Mouse (Mus musculus): ENCODE measurements around the gene Itih4. TPM values are rescaled to one million over a fixed set of nuclear protein-coding genes. Genes with fewer than 3 reads are reported as not detected.

Itih4 gene
- polyA plus RNA-seq, 1 experiment from 2014 or later: 27.0 TPM

DNA sequence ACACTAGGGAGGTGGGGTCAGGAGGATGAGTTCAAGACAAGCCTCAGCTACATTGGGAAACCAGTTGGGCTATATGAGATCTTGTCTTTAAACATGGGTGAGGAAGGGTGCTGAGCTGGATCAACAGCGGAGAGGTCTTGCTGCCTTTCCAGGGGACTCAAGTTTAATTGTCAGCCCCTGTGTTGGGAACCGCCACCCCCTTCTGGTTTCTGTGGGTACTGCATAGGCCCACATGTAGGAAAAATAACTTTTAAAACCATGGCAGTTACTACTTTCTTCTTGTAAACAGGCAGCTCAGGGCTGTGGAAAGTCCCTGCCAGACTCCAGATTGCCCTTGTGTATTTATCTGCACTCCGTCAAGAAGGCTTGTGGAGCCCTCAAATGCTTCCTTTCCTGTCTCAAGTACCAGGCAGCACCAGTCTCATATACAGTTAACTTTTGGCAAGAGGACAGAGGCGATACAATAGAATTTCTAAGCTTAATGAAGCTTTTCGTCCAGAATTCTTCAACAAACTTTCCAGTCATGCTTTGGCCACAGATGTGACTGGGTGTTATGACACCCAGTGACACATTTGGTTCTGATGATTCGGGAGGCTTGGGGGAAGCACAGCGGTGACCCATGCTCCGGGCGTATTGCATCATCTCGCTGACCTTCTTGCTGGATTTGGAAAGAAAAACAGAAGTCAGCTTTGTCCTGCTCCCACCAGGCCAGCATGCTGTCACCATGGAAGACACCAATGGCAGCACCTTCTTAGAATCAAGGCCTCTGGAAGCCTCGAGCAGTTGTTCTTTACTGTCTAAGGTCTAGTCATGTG, 57.8 kb downstream of the Itih4 start:
- no peaks in the 10 kb centered on the region for H3K9me3 ChIP-seq (replicated peaks)
- no peaks in the 10 kb centered on the region for H3K27me3 ChIP-seq
- ATAC-seq (ENCODE audit: low read depth) (peak; percentile 41), DNase-seq (peak; percentile 33)
- no peak overlapping the region for H3K4me2 ChIP-seq
- H3K9ac ChIP-seq: no peak overlapping the region
- H3K36me3 ChIP-seq: no peaks in the 10 kb centered on the region
- no peak overlapping the region for H3K4me3 ChIP-seq (replicated peaks)
- WGBS (ENCODE audit: insufficient replicate concordance): 56% methylated on average over 11 of the region's 11 CpGs
- H3K4me1 ChIP-seq (replicated peaks): no peaks in the 10 kb centered on the region
- H3K27ac ChIP-seq: peak overlapping the region; percentile 77

DNA sequence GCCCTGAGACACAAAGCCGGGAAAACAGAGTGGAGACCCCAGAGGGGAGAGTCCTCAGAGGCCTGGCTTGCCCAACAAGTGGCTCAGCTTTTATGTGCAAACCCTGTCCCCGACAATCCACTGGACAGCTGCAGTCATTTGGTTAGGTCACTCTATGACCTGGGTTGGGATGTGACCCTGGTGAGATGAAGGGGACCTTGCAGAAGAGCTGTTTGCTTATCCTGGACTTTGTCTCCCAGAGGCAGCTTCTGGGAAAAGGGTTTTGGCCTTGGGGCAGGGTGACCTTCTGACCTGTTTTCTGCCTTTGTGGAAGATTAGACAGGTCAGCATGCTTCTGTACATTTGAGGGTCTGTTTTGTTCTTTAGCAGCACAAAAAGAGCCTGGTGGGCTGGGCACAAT, 58.5 kb downstream of the Itih4 start:
- Histone ChIP-seq H3K4me2 (no peak overlapping the region), H3K27me3 (no peaks in the 10 kb centered on the region), H3K36me3 (no peaks in the 10 kb centered on the region), H3K27ac (peak overlapping the region; percentile 77), H3K9ac (no peak overlapping the region), H3K4me3 (replicated peaks) (no peak overlapping the region), H3K9me3 (replicated peaks) (no peaks in the 10 kb centered on the region), H3K4me1 (replicated peaks) (no peaks in the 10 kb centered on the region)
- WGBS (ENCODE audit: insufficient replicate concordance): 52% methylated on average over 2 of the region's 2 CpGs
- DNase-seq (no peak), ATAC-seq (ENCODE audit: low read depth) (peak; percentile 81)

DNA sequence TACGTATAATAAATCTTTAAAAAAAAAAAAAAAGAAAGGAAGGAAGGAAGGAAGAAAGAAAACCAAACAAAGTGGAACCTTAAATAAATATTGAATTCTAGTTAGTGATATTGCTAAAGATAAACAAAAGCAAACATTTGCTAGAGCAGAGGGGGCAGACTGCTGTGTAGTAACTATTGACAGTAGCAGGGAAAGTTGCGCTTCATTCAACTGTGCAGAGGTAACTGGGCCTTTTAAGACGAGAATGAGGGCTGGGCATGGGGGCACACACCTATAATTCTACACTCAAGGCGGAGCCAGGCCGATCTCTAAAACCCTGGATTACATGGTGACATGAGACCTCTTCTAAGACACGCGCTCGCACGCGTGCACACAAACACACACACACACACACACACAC, 63.7 kb downstream of the Itih4 start:
- Histone ChIP-seq H3K4me3 (replicated peaks) (no peak overlapping the region), H3K9ac (no peak overlapping the region), H3K36me3 (no peaks in the 10 kb centered on the region), H3K27me3 (no peaks in the 10 kb centered on the region), H3K4me2 (no peak overlapping the region), H3K27ac (peak overlapping the region; percentile 39; the same call in 1 of the 2 replicates), H3K4me1 (replicated peaks) (peaks cover 14% of the 10 kb centered on the region), H3K9me3 (replicated peaks) (no peaks in the 10 kb centered on the region)
- WGBS (ENCODE audit: insufficient replicate concordance): 90% methylated on average over 10 of the region's 10 CpGs
- DNase-seq (no peak), ATAC-seq (ENCODE audit: low read depth) (no peak)

DNA sequence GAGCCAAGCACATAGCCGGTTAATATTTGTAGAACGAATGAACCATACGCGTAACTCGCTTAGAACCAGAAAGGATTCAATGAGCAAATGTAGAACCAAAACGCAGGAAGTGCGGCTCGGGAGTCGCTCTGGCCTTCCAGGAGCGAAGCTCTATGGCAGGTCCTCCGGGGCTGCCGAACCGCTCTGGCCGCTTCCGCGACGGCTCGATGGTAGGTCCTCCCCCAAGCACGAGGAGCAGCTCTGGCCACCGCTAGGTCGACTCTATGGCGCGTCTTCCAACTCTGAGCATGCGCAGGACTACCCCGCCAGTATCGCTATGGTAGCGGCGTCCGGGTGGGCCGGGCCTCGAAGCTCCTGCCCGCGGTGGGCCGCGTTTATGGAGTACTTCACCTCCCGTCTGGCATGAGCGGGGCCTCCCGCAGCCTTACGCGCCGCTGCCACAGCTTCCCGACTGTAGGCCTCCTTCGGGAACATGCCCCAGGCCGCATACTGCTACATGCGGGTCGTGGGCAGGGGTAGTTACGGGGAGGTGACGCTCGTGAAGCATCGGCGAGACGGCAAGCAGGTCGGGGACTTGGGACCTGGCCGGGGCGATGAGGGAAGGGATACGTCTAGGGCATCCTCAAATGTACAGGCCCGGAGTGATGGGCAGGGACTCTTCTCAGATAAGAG, 65.0 kb downstream of the Itih4 start, which contains the start of gene Nek4:
Gene Nek4, plus strand, starts transcription at position 224 of the 672 bp plus-strand sequence.
- under 1% methylated on average over 57 of the region's 57 CpGs for WGBS (ENCODE audit: insufficient replicate concordance)
- H3K4me2 ChIP-seq: peak within 1 kb of the TSS; percentile 98
- H3K9me3 ChIP-seq (replicated peaks): no peaks in the 10 kb centered on the region
- ATAC-seq (ENCODE audit: low read depth): peak; percentile 99
- peak; percentile 96 for DNase-seq
- H3K36me3 ChIP-seq: no peaks in the 10 kb centered on the region
- H3K9ac ChIP-seq: peak within 1 kb of the TSS; percentile 89
- H3K27ac ChIP-seq: peak within 1 kb of the TSS; percentile 76
- peaks cover 14% of the 10 kb centered on the region for H3K4me1 ChIP-seq (replicated peaks)
- H3K4me3 ChIP-seq (replicated peaks): peak within 1 kb of the TSS; percentile 88
- no peaks in the 10 kb centered on the region for H3K27me3 ChIP-seq

Other genes with a start within 250 kb of the Itih4 start
- 5.1 and 5.4 TPM in 2 replicates for gene Rft1, start 232.1 kb upstream of the Itih4 start, polyA plus RNA-seq (2015; fragmentation: Nextera tagmentation; extraction: Ambion mirVana)
- gene Sfmbt1, start 171.6 kb upstream of the Itih4 start, polyA plus RNA-seq (2015; fragmentation: Nextera tagmentation; extraction: Ambion mirVana): 13.3 and 15.2 TPM in 2 replicates
- gene Tmem110, start 60.9 kb upstream of the Itih4 start, polyA plus RNA-seq (2015; fragmentation: Nextera tagmentation; extraction: Ambion mirVana): 11.6 and 11.8 TPM in 2 replicates
- 0.56 and 0.60 TPM in 2 replicates for gene Mustn1, start 7.3 kb upstream of the Itih4 start, polyA plus RNA-seq (2015; fragmentation: Nextera tagmentation; extraction: Ambion mirVana)
- gene Itih3, start 37.3 kb downstream of the Itih4 start, polyA plus RNA-seq (2015; fragmentation: Nextera tagmentation; extraction: Ambion mirVana): 114 and 122 TPM in 2 replicates
- gene Itih1, start 56.8 kb downstream of the Itih4 start, polyA plus RNA-seq (2015; fragmentation: Nextera tagmentation; extraction: Ambion mirVana): 22.4 and 27.1 TPM in 2 replicates
- gene Nek4, start 64.9 kb downstream of the Itih4 start, polyA plus RNA-seq (2015; fragmentation: Nextera tagmentation; extraction: Ambion mirVana): 5.6 and 6.7 TPM in 2 replicates
- 20.3 and 21.5 TPM in 2 replicates for gene Glt8d1, start 114.9 kb downstream of the Itih4 start, polyA plus RNA-seq (2015; fragmentation: Nextera tagmentation; extraction: Ambion mirVana)
- gene Spcs1, start 115.2 kb downstream of the Itih4 start, polyA plus RNA-seq (2015; fragmentation: Nextera tagmentation; extraction: Ambion mirVana): 306 and 325 TPM in 2 replicates
- gene Pbrm1, start 132.7 kb downstream of the Itih4 start, polyA plus RNA-seq (2015; fragmentation: Nextera tagmentation; extraction: Ambion mirVana): 65.7 and 72.4 TPM in 2 replicates
- 133 and 159 TPM in 2 replicates for gene Gnl3, start 132.7 kb downstream of the Itih4 start, polyA plus RNA-seq (2015; fragmentation: Nextera tagmentation; extraction: Ambion mirVana)
- gene Smim4, start 242.5 kb downstream of the Itih4 start, polyA plus RNA-seq (2015; fragmentation: Nextera tagmentation; extraction: Ambion mirVana): 81.6 and 90.8 TPM in 2 replicates
- gene Nt5dc2, start 244.6 kb downstream of the Itih4 start, polyA plus RNA-seq (2015; fragmentation: Nextera tagmentation; extraction: Ambion mirVana): 174 and 196 TPM in 2 replicates

Measured in liver, embryonic 13.5 days (tissue).